Mouse (Mus musculus) testis, adult 2 months (tissue): ENCODE data around the gene Cep41.

Source experiments
- CTCF ChIP-seq: fragments of 200-500 bp; IDR thresholded peaks from 2 replicates; pipeline ENCODE4 v1.5.1; 2012; ENCODE audit warnings: low read depth, mild to moderate bottlenecking, inconsistent platforms, low read length, moderate library complexity; ENCODE audit not compliant: control insufficient read depth, insufficient read depth, insufficient replicate concordance
- POLR2A ChIP-seq: fragments of 200-500 bp; IDR thresholded peaks from 2 replicates; pipeline ENCODE4 v1.6.1; 2012; ENCODE audit warnings: low read depth, mild to moderate bottlenecking, inconsistent platforms, low read length, moderate library complexity; ENCODE audit not compliant: control insufficient read depth

DNA sequence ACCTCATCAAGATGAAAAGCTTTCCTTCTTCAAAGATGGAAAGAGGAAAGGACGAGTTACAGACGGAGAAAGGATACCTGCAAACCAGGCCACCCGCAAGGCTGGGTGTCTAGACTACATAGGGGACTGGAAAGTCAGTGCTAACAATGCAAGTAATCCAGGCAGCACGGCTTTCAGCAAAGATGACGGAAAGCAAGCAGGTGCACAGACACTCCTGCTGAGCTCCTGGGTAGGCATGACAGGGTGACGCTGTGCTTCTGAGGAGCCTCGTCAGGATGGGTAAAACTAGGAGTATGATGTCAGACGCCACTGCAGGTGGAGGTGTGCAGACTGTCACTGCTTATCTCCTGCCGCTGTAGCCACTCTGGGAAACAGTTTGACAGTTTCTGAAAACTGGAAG is 16.0 kb downstream of the Cep41 start:
- no peak for TF ChIP-seq CTCF
- no peak for TF ChIP-seq POLR2A
